Mouse (Mus musculus) cortical plate, adult 2 months (tissue): ENCODE results near the gene Asrgl1.

ENCODE experiments used
- CTCF ChIP-seq: fragments of 200-500 bp; IDR thresholded peaks from 2 replicates; pipeline ENCODE4 v1.5.1; 2011; ENCODE audit warnings: mild to moderate bottlenecking, control low read depth, low read length; ENCODE audit not compliant: insufficient read depth; ENCODE audit errors: extremely low read depth
- POLR2A ChIP-seq: fragments of 200-500 bp; IDR thresholded peaks from 2 replicates; pipeline ENCODE4 v1.6.1; 2011; ENCODE audit warnings: mild to moderate bottlenecking, low read length, control low read depth; ENCODE audit not compliant: insufficient read depth; ENCODE audit errors: extremely low read depth

DNA sequence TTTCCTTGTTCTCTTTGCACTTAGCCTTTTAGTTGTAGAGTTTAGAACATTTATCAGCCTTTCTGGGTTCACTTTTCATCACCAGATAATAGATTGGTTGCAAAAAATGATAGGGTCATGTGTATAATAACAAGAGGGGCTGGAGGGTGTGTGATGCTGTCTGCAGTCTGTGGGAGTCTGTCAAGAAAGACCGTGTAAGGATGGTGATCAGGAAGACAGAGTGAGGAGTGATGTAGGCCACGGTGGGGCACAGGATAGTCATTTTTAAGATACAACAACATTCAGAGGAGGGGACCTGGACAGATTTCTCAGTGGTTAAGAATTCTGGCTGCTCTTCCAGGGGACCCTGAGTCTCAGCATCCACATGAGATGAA, 63.3 kb downstream of the Asrgl1 start:
- no peak for TF ChIP-seq CTCF
- no peak for TF ChIP-seq POLR2A
